Mouse (Mus musculus): ENCODE data around the gene Etv5. TPM values are rescaled to one million over a fixed set of nuclear protein-coding genes. Genes with fewer than 3 reads are reported as not detected.

Etv5 gene
- polyA plus RNA-seq, 1 experiment, result not detected

- no peak overlapping the region for H3K4me3 ChIP-seq (ENCODE audit: insufficient read depth, low read depth, low read length)
- no peak overlapping the region for H3K27ac ChIP-seq (ENCODE audit: insufficient read depth, low read depth, low read length)
- 96% methylated on average over 7 of the region's 7 CpGs for WGBS
- peaks cover 9% of the 10 kb centered on the region for H3K4me1 ChIP-seq (ENCODE audit: control insufficient read depth, insufficient read depth, low read length)
- TF ChIP-seq CTCF (IDR thresholded peaks at IDR 0.05; ENCODE audit: insufficient read depth, low read depth, low read length) (no peak), POLR2A (IDR thresholded peaks at IDR 0.05; ENCODE audit: insufficient read depth, low read depth, low read length) (no peak)
Observed at GRCm38 (mm10) chr16:22417931-22418330, 21.6 kb downstream of the Etv5 start.

- WGBS, result 69% methylated on average over 8 of the region's 8 CpGs
- Histone ChIP-seq H3K4me1 (ENCODE audit: control insufficient read depth, insufficient read depth, low read length) (peaks cover 15% of the 10 kb centered on the region), H3K4me3 (ENCODE audit: insufficient read depth, low read depth, low read length) (no peak overlapping the region), H3K27ac (ENCODE audit: insufficient read depth, low read depth, low read length) (peak overlapping the region; percentile 21; the same call in 1 of the 2 replicates)
- TF ChIP-seq POLR2A (IDR thresholded peaks at IDR 0.05; ENCODE audit: insufficient read depth, low read depth, low read length) (no peak), CTCF (IDR thresholded peaks at IDR 0.05; ENCODE audit: insufficient read depth, low read depth, low read length) (no peak)
Observed at GRCm38 (mm10) chr16:22417044-22417443, 22.5 kb downstream of the Etv5 start.

GRCm38 (mm10) chr16:22416140-22416848, 23.2 kb downstream of the Etv5 start:
- TF ChIP-seq POLR2A (IDR thresholded peaks at IDR 0.05; ENCODE audit: insufficient read depth, low read depth, low read length), result no peak
- no peak for TF ChIP-seq CTCF (IDR thresholded peaks at IDR 0.05; ENCODE audit: insufficient read depth, low read depth, low read length)
- WGBS, result 83% methylated on average over 6 of the region's 6 CpGs
- no peak overlapping the region for H3K27ac ChIP-seq (ENCODE audit: insufficient read depth, low read depth, low read length)
- H3K4me1 ChIP-seq (ENCODE audit: control insufficient read depth, insufficient read depth, low read length), result peaks cover 15% of the 10 kb centered on the region
- no peak overlapping the region for H3K4me3 ChIP-seq (ENCODE audit: insufficient read depth, low read depth, low read length)

- no peak overlapping the region for H3K4me3 ChIP-seq (ENCODE audit: insufficient read depth, low read depth, low read length)
- no peak overlapping the region for H3K27ac ChIP-seq (ENCODE audit: insufficient read depth, low read depth, low read length)
- peaks cover 20% of the 10 kb centered on the region for H3K4me1 ChIP-seq (ENCODE audit: control insufficient read depth, insufficient read depth, low read length)
- TF ChIP-seq POLR2A (IDR thresholded peaks at IDR 0.05; ENCODE audit: insufficient read depth, low read depth, low read length) (no peak), CTCF (IDR thresholded peaks at IDR 0.05; ENCODE audit: insufficient read depth, low read depth, low read length) (no peak)
- WGBS, result 95% methylated on average over 9 of the region's 9 CpGs
Observed at GRCm38 (mm10) chr16:22414205-22414754, 25.2 kb downstream of the Etv5 start.

- WGBS, result 71% methylated on average over 16 of the region's 16 CpGs
- peaks cover 20% of the 10 kb centered on the region for H3K4me1 ChIP-seq (ENCODE audit: control insufficient read depth, insufficient read depth, low read length)
- no peak for TF ChIP-seq CTCF (IDR thresholded peaks at IDR 0.05; ENCODE audit: insufficient read depth, low read depth, low read length)
- TF ChIP-seq POLR2A (IDR thresholded peaks at IDR 0.05; ENCODE audit: insufficient read depth, low read depth, low read length), result no peak
- H3K4me3 ChIP-seq (ENCODE audit: insufficient read depth, low read depth, low read length), result no peak overlapping the region
- no peak overlapping the region for H3K27ac ChIP-seq (ENCODE audit: insufficient read depth, low read depth, low read length)
Observed at GRCm38 (mm10) chr16:22412459-22413229, 26.9 kb downstream of the Etv5 start.

GRCm38 (mm10) chr16:22411764-22412163, 27.8 kb downstream of the Etv5 start:
- Histone ChIP-seq H3K4me3 (ENCODE audit: insufficient read depth, low read depth, low read length) (no peak overlapping the region), H3K4me1 (ENCODE audit: control insufficient read depth, insufficient read depth, low read length) (peaks cover 18% of the 10 kb centered on the region), H3K27ac (ENCODE audit: insufficient read depth, low read depth, low read length) (no peak overlapping the region)
- WGBS, result 33% methylated on average over 11 of the region's 11 CpGs
- TF ChIP-seq POLR2A (IDR thresholded peaks at IDR 0.05; ENCODE audit: insufficient read depth, low read depth, low read length) (no peak), CTCF (IDR thresholded peaks at IDR 0.05; ENCODE audit: insufficient read depth, low read depth, low read length) (no peak)

GRCm38 (mm10) chr16:22410000-22410399, 29.5 kb downstream of the Etv5 start:
- 86% methylated on average over 5 of the region's 5 CpGs for WGBS
- Histone ChIP-seq H3K27ac (ENCODE audit: insufficient read depth, low read depth, low read length) (no peak overlapping the region), H3K4me1 (ENCODE audit: control insufficient read depth, insufficient read depth, low read length) (peaks cover 27% of the 10 kb centered on the region), H3K4me3 (ENCODE audit: insufficient read depth, low read depth, low read length) (no peak overlapping the region)
- no peak for TF ChIP-seq POLR2A (IDR thresholded peaks at IDR 0.05; ENCODE audit: insufficient read depth, low read depth, low read length)
- TF ChIP-seq CTCF (IDR thresholded peaks at IDR 0.05; ENCODE audit: insufficient read depth, low read depth, low read length), result no peak

- WGBS, result 38% methylated on average over 8 of the region's 8 CpGs
- TF ChIP-seq POLR2A (IDR thresholded peaks at IDR 0.05; ENCODE audit: insufficient read depth, low read depth, low read length), result no peak
- Histone ChIP-seq H3K27ac (ENCODE audit: insufficient read depth, low read depth, low read length) (no peak overlapping the region), H3K4me3 (ENCODE audit: insufficient read depth, low read depth, low read length) (no peak overlapping the region), H3K4me1 (ENCODE audit: control insufficient read depth, insufficient read depth, low read length) (peaks cover 29% of the 10 kb centered on the region)
Observed at GRCm38 (mm10) chr16:22408642-22409360, 30.7 kb downstream of the Etv5 start.
